Mouse (Mus musculus) heart, embryonic 16.5 days (tissue): ENCODE data around the gene Cav2. TPM values are rescaled to one million over a fixed set of nuclear protein-coding genes. Genes with fewer than 3 reads are reported as not detected.

Source experiments
- polyA plus RNA-seq: library from polyadenylated mRNA; unstranded; fragments of >200 nt; fragmentation: Nextera tagmentation; extraction: Ambion mirVana; gene quantifications from 2 replicates; pipeline ENCODE4 v1.2.1, GENCODE M21; 2015

Cav2 gene
- polyA plus RNA-seq, 1 experiment from 2014 or later: 47.5 TPM

Other genes starting within 250 kb of the Cav2 start
- gene Tes, start 216.0 kb upstream of the Cav2 start, polyA plus RNA-seq: 13.8 and 14.8 TPM in 2 replicates
- 371 and 412 TPM in 2 replicates for gene Cav1, start 25.1 kb downstream of the Cav2 start, polyA plus RNA-seq
- 2.1 and 2.5 TPM in 2 replicates for gene Met, start 182.6 kb downstream of the Cav2 start, polyA plus RNA-seq